Mouse (Mus musculus) E14TG2a.4 (cell line): ENCODE data around the gene Ctnnd2.

Experiments used
- CTCF ChIP-seq: conservative IDR thresholded peaks from 2 replicates; pipeline ENCODE4 v1.5.1; 2014; ENCODE audit warnings: low read length
- POU5F1 ChIP-seq: IDR thresholded peaks from 2 replicates; pipeline ENCODE4 v1.6.1; 2014; ENCODE audit warnings: low read length, borderline replicate concordance

DNA sequence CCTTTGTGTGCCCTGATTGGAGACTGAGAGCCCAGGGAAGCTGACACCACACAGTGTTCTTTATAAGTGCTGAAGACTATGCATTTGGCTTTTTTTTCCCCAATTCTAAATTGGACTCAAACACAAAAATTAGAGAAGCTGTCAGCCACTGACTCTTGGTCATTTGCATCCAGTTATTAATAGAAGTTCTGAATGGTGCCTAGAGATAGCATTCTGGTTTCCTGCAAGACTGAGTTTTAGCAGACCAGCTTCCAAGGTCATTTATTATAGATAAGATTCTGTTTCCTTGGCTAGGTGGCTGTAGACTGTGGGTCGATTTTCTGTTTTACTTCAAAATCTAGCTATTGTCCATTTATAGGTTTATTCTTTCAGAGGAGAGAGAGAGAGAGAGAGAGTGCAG is 773.5 kb downstream of the Ctnnd2 start:
- no peak for TF ChIP-seq CTCF
- no peak for TF ChIP-seq POU5F1
